Mouse (Mus musculus) lung, adult 2 months (tissue): ENCODE measurements around the gene Kdm4d.

Experiments used
- CTCF ChIP-seq: fragments of 200-500 bp; IDR thresholded peaks from 2 replicates; pipeline ENCODE4 v1.5.1; 2011; ENCODE audit warnings: mild to moderate bottlenecking, low read length, control low read depth; ENCODE audit not compliant: insufficient read depth
- POLR2A ChIP-seq: fragments of 200-500 bp; IDR thresholded peaks from 2 replicates; pipeline ENCODE4 v1.6.1; 2011; ENCODE audit warnings: low read depth, mild to moderate bottlenecking, control low read depth, low read length, borderline replicate concordance; ENCODE audit errors: extremely low read depth

DNA sequence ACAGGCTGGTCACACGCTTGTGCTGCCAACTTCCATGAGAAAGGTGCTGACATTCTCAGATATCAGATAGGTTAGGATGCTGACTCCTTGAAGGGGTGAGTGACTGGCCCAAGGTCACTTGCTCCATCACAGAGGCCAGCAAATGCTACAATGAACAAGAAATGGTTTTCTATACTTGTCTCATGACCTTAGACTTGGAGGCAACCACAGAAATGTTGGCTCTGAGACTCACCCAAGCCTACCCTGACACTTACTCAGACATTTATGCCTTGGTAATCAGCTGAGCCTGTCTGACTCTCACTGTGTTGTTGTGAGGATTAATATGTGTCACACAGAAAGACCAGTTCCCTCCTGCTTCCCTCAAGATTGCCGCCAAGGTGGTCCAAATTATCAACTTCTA lies 33.4 kb upstream of the Kdm4d start:
- TF ChIP-seq CTCF = no peak
- no peak for TF ChIP-seq POLR2A
